Mouse (Mus musculus): ENCODE measurements at regions not wholly inside any gene's neighbourhood (a gene's known extent, or its start where the extent isn't known, plus 50 kb on each side); places are given as distances from the start of the nearest gene placed in this dataset.

DNA sequence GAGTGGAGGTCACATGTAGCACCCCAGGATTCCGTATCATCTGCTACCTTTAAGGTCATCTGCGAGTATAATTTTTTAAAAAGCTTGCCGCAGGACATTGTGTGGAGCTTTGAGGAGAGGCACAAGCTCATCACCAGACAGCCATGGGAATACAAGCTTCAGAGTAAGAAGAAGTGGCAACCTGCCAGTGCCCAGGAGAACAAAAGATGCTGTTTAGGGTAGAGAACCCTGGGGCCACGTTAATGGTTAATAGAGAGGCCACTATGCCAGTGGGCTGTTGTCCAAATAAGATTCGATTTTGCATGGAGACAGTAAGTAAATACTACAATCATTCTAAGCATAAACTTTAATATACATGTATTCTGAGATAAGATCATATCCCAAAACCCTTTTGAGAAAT, 450.0 kb upstream of the Nrp1 start:
- DNase-seq (ENCODE audit: low spot score in 2 of 2): no peak

DNA sequence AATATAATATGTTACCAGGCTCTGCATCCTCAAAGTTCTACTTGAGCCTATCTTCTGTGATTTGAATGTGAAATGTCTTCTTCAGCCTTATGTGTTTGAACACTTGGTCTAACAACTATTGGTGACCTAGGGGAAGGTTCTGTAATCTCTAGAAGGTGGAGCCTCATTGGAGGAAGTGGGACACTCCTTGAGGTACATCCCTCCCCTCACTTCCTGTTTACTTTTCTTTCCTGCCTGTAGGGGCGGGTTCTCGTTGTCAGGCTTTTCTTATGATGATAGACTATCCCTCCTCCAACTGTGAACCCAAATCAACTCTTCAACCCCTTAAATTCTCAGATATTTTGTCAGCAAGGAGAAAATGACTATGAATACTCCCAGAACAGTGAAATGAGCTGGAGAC, 448.8 kb upstream of the Nrp1 start:
- DNase-seq (ENCODE audit: low spot score in 2 of 2): no peak

DNA sequence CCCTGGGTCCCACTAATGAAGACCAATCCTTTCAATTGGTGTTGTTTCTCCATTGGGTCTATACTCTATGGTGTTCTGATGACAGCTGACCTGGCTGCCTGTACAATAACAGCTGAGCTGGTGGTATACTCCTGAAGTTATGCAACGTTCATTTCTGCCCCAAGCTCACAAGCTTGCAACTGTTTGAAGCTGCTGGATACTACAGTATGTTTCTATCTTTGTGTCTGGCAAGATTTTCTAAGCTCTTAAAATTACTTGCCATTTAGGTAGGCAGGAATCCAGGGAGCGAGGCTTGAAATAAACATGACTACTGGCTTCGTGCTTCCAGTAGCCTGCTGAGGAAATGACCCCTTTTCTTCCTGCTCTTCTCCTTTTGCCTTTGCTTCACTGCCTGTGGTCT, 444.3 kb upstream of the Nrp1 start:
- DNase-seq (ENCODE audit: low spot score in 2 of 2): no peak

DNA sequence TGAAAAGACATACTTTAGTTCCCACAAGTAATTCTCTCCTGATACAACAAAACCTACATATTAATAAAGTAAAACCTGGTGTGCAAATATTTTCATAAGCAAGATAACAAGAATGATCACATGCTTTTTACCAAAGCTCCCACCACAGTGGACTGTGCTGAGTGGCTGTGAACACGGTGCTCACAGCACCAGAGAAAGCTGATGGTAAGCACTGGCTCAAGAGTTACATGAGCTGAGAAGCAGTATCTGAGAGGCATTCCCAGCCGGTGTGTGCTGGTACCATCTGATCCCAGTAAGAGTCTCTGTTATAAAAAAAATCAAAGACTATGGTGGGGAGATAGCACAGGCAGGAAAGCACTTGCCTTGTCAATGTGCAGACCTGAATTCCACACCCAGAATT, 443.5 kb upstream of the Nrp1 start:
- no peak for DNase-seq (ENCODE audit: low spot score in 2 of 2)

DNA sequence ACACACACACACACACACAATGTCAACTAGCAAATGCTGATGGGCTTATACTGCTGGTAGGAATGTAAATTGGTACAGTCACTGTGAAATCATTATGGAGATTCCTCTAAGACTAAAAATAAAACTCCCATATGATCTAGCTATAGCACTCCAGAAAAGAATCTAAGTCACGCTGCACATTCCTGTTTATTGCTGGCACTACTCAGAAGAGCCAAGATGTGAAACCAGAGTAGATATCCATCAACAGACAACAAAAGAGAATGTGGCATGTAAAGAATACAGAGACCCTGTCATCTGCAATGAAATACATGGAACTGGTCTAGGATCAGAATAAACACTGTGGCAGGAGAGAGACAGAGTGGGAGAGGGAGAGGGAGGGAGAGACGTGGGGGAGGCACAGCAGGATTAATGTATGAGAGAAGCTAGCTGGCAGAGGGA, 442.8 kb upstream of the Nrp1 start:
- DNase-seq (ENCODE audit: low spot score in 2 of 2): no peak

DNA sequence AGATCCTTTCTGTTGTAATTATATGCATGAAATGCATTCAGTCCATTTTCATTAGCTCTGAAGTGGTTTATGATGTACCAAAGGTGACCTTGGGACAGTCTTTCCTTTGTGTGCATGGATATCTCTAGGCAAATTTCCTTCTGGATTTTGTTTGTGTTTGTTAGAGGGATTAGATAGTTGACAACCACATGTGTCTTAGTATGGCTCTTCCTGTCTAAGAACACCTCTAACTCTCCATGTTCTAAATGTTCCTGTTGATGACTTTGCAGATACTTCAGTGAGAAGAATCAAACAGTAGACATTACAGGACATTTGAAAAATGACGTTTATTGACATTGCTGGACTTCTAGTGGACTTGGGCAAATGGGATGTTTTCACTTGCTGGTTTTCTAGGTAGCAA, 436.5 kb upstream of the Nrp1 start:
- DNase-seq (ENCODE audit: low spot score in 2 of 2): no peak

DNA sequence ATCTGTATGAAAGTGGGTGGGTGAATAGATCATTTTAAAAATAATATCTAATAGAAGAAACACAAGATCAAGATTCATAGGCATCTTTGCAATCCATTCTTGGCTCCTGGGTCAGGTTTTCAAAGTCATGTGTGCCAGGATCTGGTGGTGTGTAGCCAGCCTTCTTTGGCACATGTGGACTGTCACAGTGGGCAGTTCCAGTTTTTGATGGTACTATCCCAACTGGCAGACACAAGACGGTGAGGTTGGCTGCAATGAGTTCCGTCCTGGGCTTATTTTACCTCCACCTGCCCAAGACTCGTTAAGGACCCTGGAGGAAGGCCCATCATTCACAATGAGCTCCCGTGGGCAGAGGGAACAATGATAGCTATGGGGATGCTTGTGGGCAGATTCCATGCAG, 435.1 kb upstream of the Nrp1 start:
- DNase-seq (ENCODE audit: low spot score in 2 of 2): no peak

DNA sequence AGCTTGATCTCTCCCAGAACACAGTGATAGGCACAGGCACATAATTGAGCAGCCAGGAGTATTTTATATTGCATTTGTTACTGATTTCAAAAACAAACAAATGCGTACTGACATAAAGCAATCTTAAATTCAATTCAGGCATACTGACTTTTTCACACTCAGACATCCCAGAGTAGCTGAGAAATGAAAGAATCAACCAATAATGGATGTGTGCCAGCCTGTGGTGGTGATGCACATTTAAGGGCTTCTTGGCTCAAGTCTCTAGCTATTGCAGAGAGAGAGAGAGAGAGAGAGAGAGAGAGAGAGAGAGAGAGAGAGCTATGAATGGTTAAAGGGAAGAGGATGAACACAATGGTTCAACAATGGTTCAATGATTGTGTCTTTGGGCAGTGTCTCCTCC, 426.1 kb upstream of the Nrp1 start:
- no peak for DNase-seq (ENCODE audit: low spot score in 2 of 2)

DNA sequence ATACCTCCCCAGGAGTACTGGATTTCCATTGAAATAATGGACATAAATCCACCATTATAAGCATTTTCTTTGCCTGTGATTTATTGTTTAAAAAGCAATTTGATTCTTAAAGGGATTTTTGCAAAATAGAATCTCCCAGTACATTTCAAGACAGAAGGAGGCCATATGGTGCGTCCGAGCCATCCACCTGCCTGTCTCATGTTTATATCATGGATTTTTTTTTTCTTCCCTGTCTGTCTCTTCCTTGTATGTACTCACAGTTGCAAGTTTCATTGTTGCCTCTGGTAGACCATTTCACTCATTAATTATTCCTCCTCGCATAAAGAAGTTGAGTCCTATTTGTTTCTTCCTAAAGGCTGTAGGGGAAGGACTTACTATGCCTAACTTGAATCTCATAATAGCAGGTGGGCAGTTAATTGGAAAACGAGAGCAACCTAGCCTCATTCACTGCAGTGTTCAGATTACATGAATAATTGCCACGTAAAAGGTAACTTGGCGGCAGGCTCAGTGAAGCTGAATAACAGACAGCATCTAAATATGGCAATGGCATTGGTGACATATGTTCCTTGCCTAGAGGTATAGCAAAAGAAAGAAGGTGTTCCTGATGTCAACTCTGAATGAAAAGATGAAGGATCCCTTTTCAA, 421.5 kb upstream of the Nrp1 start:
- DNase-seq (ENCODE audit: low spot score in 2 of 2): no peak

DNA sequence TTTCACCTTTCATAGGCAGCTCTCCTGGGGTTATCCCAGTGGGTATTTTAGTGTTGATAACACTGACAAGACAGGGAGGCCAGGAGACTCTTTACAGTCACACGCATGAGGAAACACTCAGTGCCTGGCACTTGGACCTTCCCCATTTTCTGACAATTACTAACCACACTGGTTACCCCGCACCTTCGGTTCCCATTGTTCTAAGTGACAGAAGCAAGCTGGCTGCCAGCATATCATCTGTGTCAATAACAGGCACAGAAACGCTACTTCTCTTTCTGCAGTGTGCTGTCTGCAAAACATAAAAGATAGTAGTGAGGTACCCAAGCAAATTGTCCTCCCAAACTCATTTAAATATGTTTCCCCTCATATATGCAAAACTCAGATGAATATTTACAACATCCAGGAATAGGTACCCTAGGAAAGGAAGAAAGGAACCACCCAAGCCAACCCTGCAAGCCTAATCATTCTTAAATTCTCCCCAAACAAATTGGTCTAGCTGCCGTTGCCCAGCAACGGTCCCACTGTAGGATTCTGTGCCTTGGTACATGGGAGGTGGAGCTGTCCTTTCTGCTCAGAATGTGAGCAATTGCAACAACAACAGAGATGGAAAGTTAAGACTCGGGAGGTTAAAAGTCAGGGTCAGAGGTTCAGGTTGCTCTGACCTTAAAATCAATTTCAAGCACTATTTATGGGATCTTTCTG, 419.0 kb upstream of the Nrp1 start:
- peak in 1 of 2 experiments; percentile 8 for DNase-seq (ENCODE audit: low spot score in 2 of 2)

DNA sequence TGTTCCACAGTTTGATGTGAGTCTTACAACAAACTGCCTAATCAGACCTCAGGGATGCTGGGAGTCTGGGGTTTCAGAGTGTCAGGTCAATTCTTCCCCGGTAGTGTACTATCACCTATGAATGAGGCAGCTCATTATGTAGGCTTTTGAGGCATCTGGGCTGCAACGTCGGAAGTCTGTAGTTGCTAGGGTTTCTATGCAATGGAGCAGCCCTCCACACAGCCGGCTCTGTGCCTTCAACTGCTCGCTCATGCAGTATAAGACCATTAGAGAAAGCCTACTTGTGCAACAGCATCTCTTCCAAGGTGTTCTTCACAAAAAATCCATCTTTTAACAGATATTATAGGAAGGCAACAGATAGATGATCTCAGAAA, 418.4 kb upstream of the Nrp1 start:
- no peak for DNase-seq (ENCODE audit: low spot score in 2 of 2)

DNA sequence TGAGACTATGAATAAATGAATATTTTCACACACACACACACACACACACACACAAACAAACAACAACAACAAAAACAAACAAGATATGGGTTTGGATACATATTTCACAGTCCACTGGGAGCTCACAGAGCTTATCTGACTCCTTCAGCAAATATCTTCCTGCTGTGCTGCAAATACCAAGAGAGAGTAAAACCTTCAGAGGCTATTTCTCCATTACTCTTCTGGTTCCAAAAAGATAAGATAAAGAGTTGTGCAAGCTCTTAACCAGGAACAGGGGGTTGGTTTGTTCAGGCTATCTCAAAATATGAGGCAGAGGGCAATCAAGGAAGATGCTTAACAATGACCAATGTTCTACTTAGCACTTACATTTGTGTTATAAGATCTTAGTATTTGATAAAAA, 416.1 kb upstream of the Nrp1 start:
- DNase-seq (ENCODE audit: low spot score in 2 of 2): no peak

DNA sequence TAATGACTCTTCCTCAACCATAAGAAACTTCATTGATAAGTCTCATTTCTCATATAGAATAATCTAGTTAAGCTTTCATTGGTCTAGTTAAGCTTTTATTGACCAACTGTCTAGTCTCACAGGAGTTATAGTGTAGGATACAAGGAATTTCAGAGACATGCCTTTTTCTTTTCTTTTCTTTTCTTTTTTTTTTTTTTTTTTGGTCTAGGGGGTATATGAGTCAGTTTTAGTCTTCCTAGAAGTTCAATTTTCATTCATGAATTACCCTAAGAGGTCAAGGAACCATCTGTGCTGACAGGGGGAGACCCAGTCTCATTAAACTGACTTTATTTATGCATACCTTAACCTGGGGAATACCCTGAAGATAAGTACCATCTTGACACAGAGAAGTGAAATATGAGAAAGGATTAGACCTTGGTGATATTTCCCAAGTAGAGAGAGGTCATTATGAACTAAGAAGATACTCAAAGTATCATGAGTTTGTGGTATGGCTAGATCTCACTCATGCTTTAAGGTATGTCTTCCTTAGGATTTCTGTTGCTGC, 413.4 kb upstream of the Nrp1 start:
- no peak for DNase-seq (ENCODE audit: low spot score in 2 of 2)

DNA sequence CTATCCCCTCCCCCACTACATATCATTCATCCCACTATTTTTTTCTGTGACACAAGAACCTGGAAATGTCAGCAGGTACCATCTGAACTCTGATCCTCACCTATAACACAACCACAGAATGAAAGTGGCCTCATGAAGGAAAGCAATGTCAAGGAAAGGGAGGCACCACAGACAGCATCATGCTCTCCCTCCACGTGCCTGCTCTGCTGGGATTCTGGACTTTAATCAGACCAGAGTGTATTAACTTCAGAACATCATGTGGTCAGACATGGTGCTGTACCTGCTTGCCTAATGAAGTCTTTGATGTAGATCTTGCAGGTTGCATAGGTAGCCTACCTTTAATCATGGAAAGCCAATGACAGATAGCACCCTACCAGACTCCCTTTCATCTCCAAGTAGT, 400.8 kb upstream of the Nrp1 start:
- DNase-seq (ENCODE audit: low spot score in 2 of 2): no peak

DNA sequence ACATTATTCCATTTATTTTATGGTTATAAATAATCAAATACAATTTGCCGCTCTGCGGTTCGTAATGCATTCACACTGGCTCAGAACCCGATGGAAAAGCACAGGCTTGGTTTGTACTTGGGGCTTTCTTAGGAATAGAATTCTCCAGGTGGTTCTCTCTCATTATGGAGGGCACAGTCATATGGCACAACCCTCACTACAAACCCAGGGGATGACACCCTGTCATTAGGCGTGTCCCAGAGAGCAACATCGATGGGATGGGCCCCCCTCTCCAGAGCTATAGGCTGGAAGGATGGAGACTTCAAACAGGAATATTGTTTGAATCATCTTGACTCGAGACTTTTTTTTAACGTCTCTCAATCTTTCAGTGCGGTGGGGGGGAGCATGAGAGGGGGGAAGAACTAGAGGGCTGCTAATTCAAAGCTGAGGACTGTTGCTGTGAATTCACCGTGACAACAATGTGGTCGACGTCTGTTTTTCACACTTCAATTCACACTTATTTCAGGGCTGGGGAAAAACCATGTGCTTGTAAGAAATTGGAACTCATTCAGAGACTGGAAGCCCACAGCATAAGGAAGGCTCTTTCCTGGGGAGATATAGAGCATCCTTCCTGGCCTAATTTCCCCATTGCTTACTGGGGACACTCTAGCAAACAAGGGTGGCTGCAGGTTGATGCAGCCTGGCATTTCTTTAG, 399.9 kb upstream of the Nrp1 start:
- DNase-seq (ENCODE audit: low spot score in 2 of 2): no peak

DNA sequence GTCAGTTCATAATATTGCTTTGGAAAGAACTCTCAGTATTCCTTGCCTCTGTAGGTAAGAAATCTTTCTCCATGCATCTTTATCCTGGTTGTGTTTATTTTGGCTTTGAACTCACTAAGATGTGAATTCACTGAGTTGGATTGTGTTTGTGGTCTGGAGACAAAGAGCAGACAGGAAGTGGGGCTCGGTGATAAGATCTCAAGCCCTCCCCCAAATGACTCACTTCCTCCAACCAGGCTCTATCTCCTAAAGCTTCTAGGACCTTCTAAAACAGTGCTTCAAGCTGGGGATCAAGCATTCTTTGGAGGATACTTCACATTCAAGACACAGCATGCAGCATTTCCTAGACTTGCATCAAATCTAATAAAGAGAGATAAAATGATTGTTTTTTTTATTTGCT, 395.5 kb upstream of the Nrp1 start:
- no peak for DNase-seq (ENCODE audit: low spot score in 2 of 2)

DNA sequence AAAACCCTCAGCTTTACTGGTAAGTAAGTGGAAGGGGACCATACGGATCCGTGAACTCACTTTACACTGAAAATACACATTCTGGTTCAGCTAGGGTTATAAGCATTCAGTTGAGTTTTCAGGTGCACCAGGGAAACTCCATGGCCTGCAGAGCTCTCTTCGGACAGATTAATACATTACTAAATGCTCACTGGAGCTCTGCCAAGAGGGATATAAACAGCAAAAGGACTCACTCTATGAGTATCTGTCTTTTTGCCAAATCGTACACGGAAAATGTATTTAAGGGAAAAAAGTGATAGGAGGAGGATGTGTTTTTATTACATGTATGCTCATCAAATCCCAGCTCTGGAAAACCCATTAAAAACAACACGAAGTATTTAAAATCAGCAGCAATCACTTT, 394.8 kb upstream of the Nrp1 start:
- no peak for DNase-seq (ENCODE audit: low spot score in 2 of 2)

DNA sequence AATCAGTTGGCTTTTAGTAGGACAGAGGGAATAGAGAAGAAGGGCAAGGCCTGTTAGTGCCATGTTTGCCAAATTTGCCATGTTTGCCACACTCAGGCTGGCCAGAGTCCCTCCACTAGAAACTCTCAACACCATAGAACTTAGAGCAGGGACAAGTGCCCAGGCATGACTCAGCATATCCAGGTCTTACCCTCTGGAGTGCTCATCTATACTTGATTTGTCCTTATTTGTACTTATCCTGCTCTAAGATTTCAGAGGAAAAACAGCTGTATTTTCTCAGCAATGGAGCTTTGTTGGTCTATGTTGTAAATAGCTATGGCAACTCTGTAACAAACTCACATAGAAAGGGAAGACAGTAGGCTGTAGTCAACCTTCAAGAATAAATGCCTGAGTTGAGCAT, 393.6 kb upstream of the Nrp1 start:
- no peak for DNase-seq (ENCODE audit: low spot score in 2 of 2)

DNA sequence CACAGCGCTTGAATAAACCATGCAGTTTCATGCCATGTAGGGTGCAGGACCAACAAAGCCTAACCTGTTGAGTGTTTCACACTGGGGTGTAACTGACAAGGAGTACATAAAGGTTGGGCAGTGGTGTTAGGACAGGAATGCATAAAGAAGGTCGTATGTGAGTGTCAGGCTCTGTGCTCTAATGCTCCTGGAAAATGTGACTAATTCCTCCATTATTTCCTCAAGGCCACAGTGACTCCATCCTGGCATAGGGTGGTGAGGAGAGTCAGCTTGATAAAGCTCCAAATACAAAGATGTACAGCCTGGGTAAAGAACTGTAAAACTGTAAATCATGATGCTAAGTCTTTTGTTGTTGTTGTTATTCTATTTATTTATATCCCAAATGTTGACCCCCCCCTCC, 393.1 kb upstream of the Nrp1 start:
- no peak for DNase-seq (ENCODE audit: low spot score in 2 of 2)

DNA sequence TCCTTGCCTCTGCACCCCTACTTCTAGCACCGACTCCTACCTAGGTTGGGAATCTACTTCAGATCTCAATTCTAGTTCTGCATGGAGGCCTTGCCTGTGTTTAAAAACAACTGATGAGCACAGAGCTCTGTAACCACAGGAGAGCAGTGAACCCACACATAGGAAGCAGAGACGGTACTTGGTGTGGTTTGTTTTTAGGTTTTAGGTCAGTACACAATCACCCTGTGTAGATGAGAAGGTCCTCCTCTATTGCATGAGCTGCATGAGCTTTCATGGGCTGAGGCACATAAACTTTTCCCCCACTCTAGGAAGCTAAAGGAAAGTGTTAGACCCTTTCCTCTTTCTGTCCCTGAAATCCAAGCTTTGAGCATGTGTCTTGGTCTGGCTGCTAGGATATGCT, 390.4 kb upstream of the Nrp1 start:
- no peak for DNase-seq (ENCODE audit: low spot score in 2 of 2)

DNA sequence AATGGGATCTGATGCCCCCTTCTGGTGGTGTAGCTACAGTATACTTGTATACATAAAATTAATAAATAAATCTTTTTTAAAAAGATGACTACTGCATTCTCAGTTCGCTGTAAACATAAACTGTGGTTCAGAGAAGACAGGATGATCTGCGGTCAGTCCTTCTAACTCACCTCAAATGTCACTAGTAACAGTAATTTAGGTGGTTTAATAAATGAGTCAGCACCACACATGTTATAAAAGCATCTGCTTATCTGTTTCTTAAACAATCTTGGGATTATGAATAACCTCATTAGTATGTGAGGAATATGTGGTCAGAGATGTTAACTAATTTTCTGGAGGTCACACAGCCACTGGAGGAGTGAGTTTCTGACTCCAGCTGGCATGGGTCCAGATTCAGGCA, 385.2 kb upstream of the Nrp1 start:
- no peak for DNase-seq (ENCODE audit: low spot score in 2 of 2)

DNA sequence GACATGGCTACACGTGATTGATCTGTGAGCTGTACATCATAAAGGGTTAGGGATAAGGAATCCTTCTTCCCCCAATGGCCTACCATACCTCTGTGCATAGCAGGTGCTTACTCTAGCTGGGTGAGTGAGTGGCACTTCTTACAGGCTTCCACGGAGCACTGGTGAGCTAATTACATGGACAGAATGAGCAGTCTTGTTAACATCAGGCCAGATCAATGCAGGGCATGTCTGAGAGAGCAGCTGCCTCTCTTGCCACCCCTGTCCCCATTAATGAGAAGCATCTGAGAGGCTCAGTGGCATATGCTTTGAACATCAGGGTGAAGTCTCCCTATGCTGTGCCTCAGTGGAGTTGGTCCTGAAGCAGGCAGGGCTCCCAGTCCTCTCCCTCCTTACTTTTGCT, 380.7 kb upstream of the Nrp1 start:
- no peak for DNase-seq (ENCODE audit: low spot score in 2 of 2)
